8 mouse cellular contexts compared by ENCODE assay signal in the genomic region with DNA sequence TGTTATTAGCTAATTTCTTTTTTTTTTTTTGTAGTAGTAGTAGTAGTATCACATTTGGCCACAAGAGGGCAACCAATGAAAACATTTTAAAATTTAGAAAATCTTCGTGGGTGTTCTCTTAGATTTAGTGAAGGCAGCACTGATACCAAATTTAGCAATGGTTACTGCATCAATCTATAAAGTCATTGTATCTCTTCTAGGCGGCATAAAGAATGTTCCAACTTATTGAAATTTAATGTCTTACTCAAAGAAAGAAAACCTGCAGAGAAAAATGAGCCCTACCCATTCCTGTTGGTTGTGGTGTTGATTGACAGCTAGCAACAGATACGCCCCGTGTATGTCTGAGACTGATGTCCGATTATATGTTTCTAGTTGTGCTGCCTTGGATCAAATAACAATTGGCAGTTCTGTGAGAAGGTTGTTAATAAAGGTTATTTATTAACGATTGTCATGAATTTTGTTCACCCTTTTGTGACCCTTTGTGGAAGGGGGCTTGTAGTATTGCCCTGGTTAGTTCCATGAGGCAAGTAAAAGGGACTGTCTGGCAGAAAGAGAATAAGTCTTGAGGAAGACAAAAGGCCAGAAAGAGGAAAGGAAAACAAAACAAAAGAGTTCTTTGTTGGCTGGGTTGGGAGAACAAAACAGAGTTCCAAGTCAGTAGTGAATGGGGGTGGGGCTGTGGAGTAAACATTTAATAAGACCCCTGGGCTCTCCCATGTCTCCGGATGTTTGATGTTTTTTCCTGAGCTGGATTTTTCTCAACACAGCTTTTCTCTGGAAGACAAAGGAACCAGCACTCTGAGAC.
DNase-seq lines count a peak whose midpoint lies in the region; ATAC-seq and TF ChIP-seq lines count a peak whose summit lies in the region.

No protein-coding gene starts in this region.

- peaks cover 23% of the 10 kb centered on the region for H3K9me3 ChIP-seq in CH12.LX (replicated peaks; ENCODE audit: low read length)
- no peaks in the 10 kb centered on the region for H3K9me3 ChIP-seq in forebrain, embryonic 10.5 days

- H3K4me3 ChIP-seq in CH12.LX (replicated peaks in 1 of 3; ENCODE audit: low read depth in 2 of 3, low read length in 2 of 3, poor library complexity in 1 of 3) = no peak overlapping the region
- H3K4me3 ChIP-seq in forebrain, embryonic 10.5 days = peak overlapping the region; percentile 28

- peak; percentile 37 for TF ChIP-seq RAD21 in CH12.LX (IDR thresholded peaks at IDR 0.05; ENCODE audit: low read depth, low read length)

- WGBS in forebrain, embryonic 10.5 days = 9% methylated on average over 7 of the region's 7 CpGs

- H3K79me2 ChIP-seq in CH12.LX (replicated peaks; ENCODE audit: control insufficient read depth, extremely low read depth, insufficient read depth, poor library complexity, severe bottlenecking) = no peaks in the 10 kb centered on the region

- no peak overlapping the region for H3K27ac ChIP-seq in CH12.LX (ENCODE audit: insufficient read depth, low read depth)
- H3K27ac ChIP-seq in forebrain, embryonic 10.5 days = peak overlapping the region; percentile 74; the same call in 1 of the 2 replicates

- TF ChIP-seq CTCF in CH12.LX (conservative IDR thresholded peaks at IDR 0.05 in 1 of 2, IDR thresholded peaks at IDR 0.05 in 1 of 2; ENCODE audit: low read depth in 2 of 2, low read length in 2 of 2) = peak in 1 of 2 experiments; percentile 29; a peak in 2 of 4 replicates

- TF ChIP-seq POLR2A in CH12.LX (IDR thresholded peaks at IDR 0.05; ENCODE audit: low read depth, low read length) = no peak

- H3K9ac ChIP-seq in CH12.LX (ENCODE audit: insufficient read depth, low read depth) = no peak overlapping the region

- no peaks in the 10 kb centered on the region for H3K27me3 ChIP-seq in CH12.LX (replicated peaks)
- H3K27me3 ChIP-seq in forebrain, embryonic 10.5 days (ENCODE audit: poor library complexity, severe bottlenecking) = peaks cover 15% of the 10 kb centered on the region; the same call in 1 of the 2 replicates

- in situ Hi-C loops in CH12.LX (cut with MboI; ENCODE audit: low pct_ligation_motif_present, low pct_unique_long_range_greater_than_20kb, low sequenced_read_pairs) = no loop called here

- no peak for DNase-seq in frontal cortex, postnatal 36 days (ENCODE audit: low spot score in 2 of 2)
- DNase-seq in CH12.LX (ENCODE audit: extremely low read depth) = no peak
- peak; percentile 35 for DNase-seq in forebrain, embryonic 10.5 days (ENCODE audit: extremely low spot score, low spot score)
- DNase-seq in lung, postnatal 36 days = peak; percentile 14
- DNase-seq in natural killer cell, adult 2 months (ENCODE audit: low spot score in 2 of 2) = no peak
- DNase-seq in ovary, postnatal 36 days (ENCODE audit: low spot score) = no peak
- no peak for DNase-seq in gastrocnemius, postnatal 25 days

- H3K4me2 ChIP-seq in CH12.LX (ENCODE audit: insufficient read depth, low read depth, poor library complexity, severe bottlenecking) = no peak overlapping the region

- TF ChIP-seq EP300 in CH12.LX (IDR thresholded peaks at IDR 0.05; ENCODE audit: low read length) = no peak

- H3K4me1 ChIP-seq in CH12.LX (ENCODE audit: control insufficient read depth in 1 of 2, insufficient read depth in 2 of 2) = no peaks in the 10 kb centered on the region
- H3K4me1 ChIP-seq in forebrain, embryonic 10.5 days = peaks cover 7% of the 10 kb centered on the region

- dilution Hi-C loops in CH12.LX (cut with MboI; ENCODE audit: extremely low pct_ligation_motif_present, extremely low pct_unique_long_range_greater_than_20kb, low sequenced_read_pairs) = no loop called here

- no peaks in the 10 kb centered on the region for H3K36me3 ChIP-seq in CH12.LX (replicated peaks in 1 of 2; ENCODE audit: control insufficient read depth in 1 of 2, insufficient read depth in 1 of 2, low read length in 1 of 2)
- no peaks in the 10 kb centered on the region for H3K36me3 ChIP-seq in forebrain, embryonic 10.5 days (replicated peaks)

- ATAC-seq in frontal cortex, adult (ENCODE audit: low TSS enrichment) = peak; percentile 75

TF ChIP-seq in CH12.LX, 34 proteins besides CTCF, POLR2A, EP300 and RAD21:
- TF ChIP-seq ELF1 (IDR thresholded peaks at IDR 0.05; ENCODE audit: low read depth, low read length) (no peak), ZNF384 (IDR thresholded peaks at IDR 0.05; ENCODE audit: low read depth, low read length) (peak; percentile 56)

Comparison
In these comparisons a context has a peak if more than half of its experiments do, and no peak if none do; other contexts are left out.
1. DNase-seq: peak in forebrain, embryonic 10.5 days (single experiment) and lung, postnatal 36 days (single experiment); none in frontal cortex, postnatal 36 days (0 of 2), CH12.LX (single experiment), natural killer cell, adult 2 months (0 of 2), ovary, postnatal 36 days (single experiment) and gastrocnemius, postnatal 25 days (single experiment).